Mouse (Mus musculus): ENCODE measurements around the gene Serinc3. TPM values are rescaled to one million over a fixed set of nuclear protein-coding genes. Genes with fewer than 3 reads are reported as not detected.

Serinc3 gene
- total and polyA plus RNA-seq, 3 experiments, result 345 to 611 (median 467) TPM

DNA sequence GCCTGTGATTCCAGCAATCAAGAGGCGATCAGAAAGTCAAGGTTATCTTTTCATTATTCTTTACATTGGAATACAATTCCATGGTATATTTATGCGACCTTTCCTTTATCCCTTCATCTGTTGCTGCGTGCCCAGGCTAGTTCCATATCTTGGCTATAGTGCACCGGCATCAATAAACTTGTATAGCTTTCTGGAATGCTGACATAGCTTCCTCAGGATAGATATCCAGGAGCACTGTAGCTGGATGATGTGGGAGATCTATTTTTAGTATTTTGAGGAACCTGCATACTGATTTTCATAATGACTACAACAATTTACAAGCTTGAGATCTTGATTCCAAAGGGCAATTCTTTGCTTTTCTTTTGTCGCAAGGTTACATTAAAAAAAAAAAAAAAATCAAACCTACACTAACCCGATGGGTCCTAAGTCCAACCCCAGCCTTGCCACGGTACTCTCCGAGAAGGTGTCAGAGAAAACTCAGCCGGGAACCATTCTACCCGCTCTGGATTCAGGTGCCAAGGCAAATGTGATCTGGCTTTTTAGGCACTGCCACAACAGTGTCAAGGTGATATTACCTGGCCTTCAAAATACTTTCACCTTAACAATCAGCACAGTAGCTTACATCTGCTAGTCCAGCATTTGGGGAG is 51.2 kb downstream of the Serinc3 start:
- no peaks in the 10 kb centered on the region for H3K79me2 ChIP-seq (replicated peaks; ENCODE audit: control insufficient read depth, extremely low read depth, insufficient read depth, poor library complexity, severe bottlenecking)
- no peak overlapping the region for H3K4me2 ChIP-seq (ENCODE audit: insufficient read depth, low read depth, poor library complexity, severe bottlenecking)
- no peaks in the 10 kb centered on the region for H3K9me3 ChIP-seq (replicated peaks; ENCODE audit: low read length)
- no peak overlapping the region for H3K4me3 ChIP-seq (replicated peaks in 1 of 3; ENCODE audit: low read depth in 2 of 3, low read length in 2 of 3, poor library complexity in 1 of 3)
- no peak for DNase-seq (ENCODE audit: extremely low read depth)
- peaks cover 12% of the 10 kb centered on the region for H3K27me3 ChIP-seq (replicated peaks)
- TF ChIP-seq ELF1 (IDR thresholded peaks at IDR 0.05; ENCODE audit: low read depth, low read length), result no peak
- TF ChIP-seq USF1 (IDR thresholded peaks at IDR 0.05; ENCODE audit: low read depth, low read length), result no peak
- no peak for TF ChIP-seq NRF1 (IDR thresholded peaks at IDR 0.05; ENCODE audit: low read depth, low read length)
- TF ChIP-seq ZMIZ1 (IDR thresholded peaks at IDR 0.05; ENCODE audit: low read depth, low read length), result no peak
- TF ChIP-seq GABPA (IDR thresholded peaks at IDR 0.05; ENCODE audit: insufficient replicate concordance, low read depth, low read length), result no peak
- no peak for TF ChIP-seq MAZ (IDR thresholded peaks at IDR 0.05; ENCODE audit: low read depth, low read length)
- no peak for TF ChIP-seq MXI1 (IDR thresholded peaks at IDR 0.05; ENCODE audit: low read depth, low read length)
- TF ChIP-seq MEF2A (IDR thresholded peaks at IDR 0.05; ENCODE audit: borderline replicate concordance, low read depth, low read length), result no peak
- no peak for TF ChIP-seq HCFC1 (IDR thresholded peaks at IDR 0.05; ENCODE audit: low read depth, low read length)
- no peak for TF ChIP-seq TCF12 (IDR thresholded peaks at IDR 0.05; ENCODE audit: low read depth, low read length)
- TF ChIP-seq EP300 (IDR thresholded peaks at IDR 0.05; ENCODE audit: low read length), result no peak
- TF ChIP-seq MYC (IDR thresholded peaks at IDR 0.05; ENCODE audit: low read depth, low read length), result no peak
- no peak for TF ChIP-seq NELFE (IDR thresholded peaks at IDR 0.05; ENCODE audit: low read depth, low read length)
- TF ChIP-seq MAX (IDR thresholded peaks at IDR 0.05; ENCODE audit: low read length), result no peak
- TF ChIP-seq E2F4 (IDR thresholded peaks at IDR 0.05; ENCODE audit: insufficient replicate concordance, low read depth, low read length), result no peak
- no peak for TF ChIP-seq CHD1 (IDR thresholded peaks at IDR 0.05; ENCODE audit: low read depth, low read length)
- TF ChIP-seq ZNF384 (IDR thresholded peaks at IDR 0.05; ENCODE audit: low read depth, low read length), result no peak
- TF ChIP-seq JUND (conservative IDR thresholded peaks at IDR 0.05; ENCODE audit: low read depth, low read length), result no peak
- no peak for TF ChIP-seq ZC3H11A (IDR thresholded peaks at IDR 0.05; ENCODE audit: low read depth, low read length)
- TF ChIP-seq SIN3A (IDR thresholded peaks at IDR 0.05; ENCODE audit: low read length), result no peak
- no peak overlapping the region for H3K9ac ChIP-seq (ENCODE audit: insufficient read depth, low read depth)
- in situ Hi-C loops (cut with MboI; ENCODE audit: low pct_ligation_motif_present, low pct_unique_long_range_greater_than_20kb, low sequenced_read_pairs) (loop anchor here (10.0 kb wide), 1 partner anchor 59 kb away; no protein-coding TSS in a partner anchor), dilution Hi-C loops (cut with MboI; ENCODE audit: extremely low pct_ligation_motif_present, extremely low pct_unique_long_range_greater_than_20kb, low sequenced_read_pairs) (no loop called here)
- peaks cover 0 to 21% of the 10 kb centered on the region in 2 experiments; a peak in 2 of 4 replicates for H3K4me1 ChIP-seq (ENCODE audit: control insufficient read depth in 1 of 2, insufficient read depth in 2 of 2)
- no peak overlapping the region for H3K27ac ChIP-seq (ENCODE audit: insufficient read depth, low read depth)
- no peaks in the 10 kb centered on the region for H3K36me3 ChIP-seq (replicated peaks in 1 of 2; ENCODE audit: control insufficient read depth in 1 of 2, insufficient read depth in 1 of 2, low read length in 1 of 2)

DNA sequence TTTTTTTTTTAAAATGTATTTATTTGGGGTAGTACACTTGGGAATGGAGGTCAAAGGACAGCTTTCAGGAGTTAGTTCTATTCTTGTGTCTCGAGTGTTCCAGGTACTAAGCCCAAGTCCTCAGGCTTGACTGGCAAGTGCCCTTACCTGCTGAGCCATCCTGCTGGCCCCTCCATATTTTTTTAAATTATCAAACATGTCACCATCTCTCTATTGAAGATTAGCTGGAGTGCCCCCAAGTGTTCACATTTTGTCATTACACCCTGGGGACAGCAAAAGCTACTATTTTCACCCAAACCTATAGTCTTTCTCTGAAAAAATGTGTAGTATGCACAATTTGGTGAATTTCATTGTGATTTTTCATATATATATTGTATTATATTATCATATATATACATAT is 52.8 kb downstream of the Serinc3 start:
- Histone ChIP-seq H3K4me3 (replicated peaks in 1 of 3; ENCODE audit: low read depth in 2 of 3, low read length in 2 of 3, poor library complexity in 1 of 3) (no peak overlapping the region), H3K4me2 (ENCODE audit: insufficient read depth, low read depth, poor library complexity, severe bottlenecking) (no peak overlapping the region), H3K36me3 (replicated peaks in 1 of 2; ENCODE audit: control insufficient read depth in 1 of 2, insufficient read depth in 1 of 2, low read length in 1 of 2) (no peaks in the 10 kb centered on the region), H3K27ac (ENCODE audit: insufficient read depth, low read depth) (no peak overlapping the region), H3K9me3 (replicated peaks; ENCODE audit: low read length) (no peaks in the 10 kb centered on the region), H3K79me2 (replicated peaks; ENCODE audit: control insufficient read depth, extremely low read depth, insufficient read depth, poor library complexity, severe bottlenecking) (no peaks in the 10 kb centered on the region), H3K27me3 (replicated peaks) (peaks cover 12% of the 10 kb centered on the region), H3K4me1 (ENCODE audit: control insufficient read depth in 1 of 2, insufficient read depth in 2 of 2) (peaks cover 7 to 35% of the 10 kb centered on the region in 2 experiments), H3K9ac (ENCODE audit: insufficient read depth, low read depth) (no peak overlapping the region)
- peak; percentile 57 for DNase-seq (ENCODE audit: extremely low read depth)
- in situ Hi-C loops (cut with MboI; ENCODE audit: low pct_ligation_motif_present, low pct_unique_long_range_greater_than_20kb, low sequenced_read_pairs) (loop anchor here (10.0 kb wide), 1 partner anchor 57 kb away; no protein-coding TSS in a partner anchor), dilution Hi-C loops (cut with MboI; ENCODE audit: extremely low pct_ligation_motif_present, extremely low pct_unique_long_range_greater_than_20kb, low sequenced_read_pairs) (no loop called here)
- TF ChIP-seq CTCF (conservative IDR thresholded peaks at IDR 0.05 in 1 of 2, IDR thresholded peaks at IDR 0.05 in 1 of 2; ENCODE audit: low read depth in 2 of 2, low read length in 2 of 2), result peak in 1 of 2 experiments; percentile 65; a peak in 3 of 4 replicates
- TF ChIP-seq ELF1 (IDR thresholded peaks at IDR 0.05; ENCODE audit: low read depth, low read length), result no peak
- no peak for TF ChIP-seq NRF1 (IDR thresholded peaks at IDR 0.05; ENCODE audit: low read depth, low read length)
- no peak for TF ChIP-seq JUND (conservative IDR thresholded peaks at IDR 0.05; ENCODE audit: low read depth, low read length)
- no peak for TF ChIP-seq CHD1 (IDR thresholded peaks at IDR 0.05; ENCODE audit: low read depth, low read length)
- TF ChIP-seq ZKSCAN1 (IDR thresholded peaks at IDR 0.05; ENCODE audit: borderline replicate concordance, low read depth, low read length), result no peak
- TF ChIP-seq ETS1 (conservative IDR thresholded peaks at IDR 0.05; ENCODE audit: low read depth, low read length), result no peak
- no peak for TF ChIP-seq HCFC1 (IDR thresholded peaks at IDR 0.05; ENCODE audit: low read depth, low read length)
- no peak for TF ChIP-seq JUN (IDR thresholded peaks at IDR 0.05; ENCODE audit: insufficient read depth, low read depth, low read length)
- TF ChIP-seq MXI1 (IDR thresholded peaks at IDR 0.05; ENCODE audit: low read depth, low read length), result no peak
- TF ChIP-seq IRF4 (IDR thresholded peaks at IDR 0.05; ENCODE audit: low read depth, low read length), result no peak
- no peak for TF ChIP-seq ZC3H11A (IDR thresholded peaks at IDR 0.05; ENCODE audit: low read depth, low read length)
- no peak for TF ChIP-seq KAT2A (IDR thresholded peaks at IDR 0.05; ENCODE audit: insufficient replicate concordance, low read length)
- peak; percentile 38 for TF ChIP-seq RAD21 (IDR thresholded peaks at IDR 0.05; ENCODE audit: low read depth, low read length)
- no peak for TF ChIP-seq MEF2A (IDR thresholded peaks at IDR 0.05; ENCODE audit: borderline replicate concordance, low read depth, low read length)
- no peak for TF ChIP-seq MAZ (IDR thresholded peaks at IDR 0.05; ENCODE audit: low read depth, low read length)
- no peak for TF ChIP-seq RCOR1 (conservative IDR thresholded peaks at IDR 0.05; ENCODE audit: low read depth, low read length)
- no peak for TF ChIP-seq TCF12 (IDR thresholded peaks at IDR 0.05; ENCODE audit: low read depth, low read length)
- TF ChIP-seq PAX5 (IDR thresholded peaks at IDR 0.05; ENCODE audit: low read length), result no peak
- TF ChIP-seq MYC (IDR thresholded peaks at IDR 0.05; ENCODE audit: low read depth, low read length), result no peak
- TF ChIP-seq SMC3 (IDR thresholded peaks at IDR 0.05; ENCODE audit: low read depth, low read length), result peak; percentile 41

Data from CH12.LX (cell line).